ENCODE assay signal across 10 mouse cellular contexts in the genomic region with DNA sequence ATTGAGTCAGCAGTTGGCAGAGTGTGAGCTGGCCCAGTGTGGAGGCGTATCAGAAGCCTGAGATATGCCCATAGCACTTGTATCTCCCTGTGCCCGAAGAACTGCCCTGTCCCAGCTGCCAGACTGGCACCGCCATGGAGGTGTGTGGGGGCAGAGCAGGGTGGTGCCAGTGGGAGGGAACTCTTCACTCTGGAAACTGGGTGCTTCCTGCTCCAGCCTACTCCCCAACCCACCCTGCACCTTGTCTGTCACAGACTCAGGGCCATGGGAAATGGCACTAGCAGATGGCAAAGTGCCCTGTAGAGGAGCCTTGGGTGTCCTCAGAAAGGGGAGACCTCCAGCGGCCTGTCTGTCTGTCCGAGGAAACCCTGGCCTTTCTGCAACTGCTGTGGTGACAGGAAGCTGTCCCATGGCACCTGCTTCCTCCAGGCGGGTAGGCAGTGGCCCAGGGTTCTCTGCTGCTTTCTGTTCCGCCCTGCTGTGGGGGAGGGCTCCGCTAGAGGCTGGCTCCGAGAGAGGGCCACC. TPM values are rescaled to one million over a fixed set of nuclear protein-coding genes. Genes with fewer than 3 reads are reported as not detected.
DNase-seq lines count a peak whose midpoint lies in the region; ATAC-seq lines count a peak whose summit lies in the region.
"Had no signal": no experiment of that assay in that cellular context is flagged by ENCODE, and none has a peak within 500 bp of the region (broad histone marks: within the 10 kb centered on the region; RNA-seq: fewer than 3 reads in every experiment).

No protein-coding gene starts in this region.

- H3K27me3 ChIP-seq in embryonic facial prominence, embryonic 15.5 days = no peaks in the 10 kb centered on the region
- H3K27me3 ChIP-seq: hindbrain, embryonic 15.5 days; Patski had no signal

- H3K4me2 ChIP-seq in embryonic facial prominence, embryonic 15.5 days (replicated peaks) = no peak overlapping the region; the same call in 1 of the 2 replicates
- H3K4me2 ChIP-seq: hindbrain, embryonic 15.5 days had no signal

- DNase-seq in kidney, adult 9 months = peak; percentile 30
- DNase-seq in kidney, adult 8-10 months = no peak
- peak; percentile 47 for DNase-seq in kidney, postnatal 14 days
- DNase-seq in thymus, postnatal 4 days = peak; percentile 80
- DNase-seq in cerebellum, postnatal 25 days = no peak
- DNase-seq in layer of hippocampus, postnatal 14 days (ENCODE audit: low spot score in 2 of 2) = no peak

- no peaks in the 10 kb centered on the region for H3K9me3 ChIP-seq in embryonic facial prominence, embryonic 15.5 days (replicated peaks)
- H3K9me3 ChIP-seq: hindbrain, embryonic 15.5 days had no signal

- H3K4me3 ChIP-seq in embryonic facial prominence, embryonic 15.5 days (replicated peaks) = no peak overlapping the region
- H3K4me3 ChIP-seq: hindbrain, embryonic 15.5 days had no signal

- 68% methylated on average over 9 of the region's 9 CpGs for WGBS in embryonic facial prominence, embryonic 15.5 days

- peak overlapping the region; percentile 78; the same call in 1 of the 2 replicates for H3K27ac ChIP-seq in embryonic facial prominence, embryonic 15.5 days (replicated peaks)
- H3K27ac ChIP-seq: hindbrain, embryonic 15.5 days had no signal

- H3K9ac ChIP-seq in embryonic facial prominence, embryonic 15.5 days = no peak overlapping the region
- H3K9ac ChIP-seq: hindbrain, embryonic 15.5 days had no signal

- H3K4me1 ChIP-seq in embryonic facial prominence, embryonic 15.5 days = peaks cover 22% of the 10 kb centered on the region

- no peak for ATAC-seq in embryonic facial prominence, embryonic 15.5 days (ENCODE audit: insufficient number of reproducible peaks, low FRiP score, low TSS enrichment, low read depth)
- peak; percentile 79 for ATAC-seq in megakaryocyte-erythroid progenitor cell, adult 5-6 weeks (replicated peaks; ENCODE audit: low FRiP score, low TSS enrichment, poor library complexity, severe bottlenecking)
- ATAC-seq: Patski had no signal

- no peaks in the 10 kb centered on the region for H3K36me3 ChIP-seq in embryonic facial prominence, embryonic 15.5 days
- H3K36me3 ChIP-seq: hindbrain, embryonic 15.5 days had no signal

RNA-seq across cellular contexts. Expression of a gene that starts 14.9 kb away (rescaled TPM):
- polyA plus RNA-seq in embryonic facial prominence, embryonic 15.5 days (2015; fragmentation: Nextera tagmentation; extraction: Ambion mirVana) = 1.3 and 1.4 TPM in 2 replicates
- total RNA-seq in megakaryocyte-erythroid progenitor cell, adult 5-6 weeks (2014; fragmentation: Nextera tagmentation) = not detected in 2 replicates
- not detected in 2 replicates for total RNA-seq in megakaryocyte-erythroid progenitor cell, adult 5-6 weeks (2017)
- total RNA-seq in layer of hippocampus, postnatal 14 days (2021) = not detected

RNA-seq across cellular contexts. Expression of a gene that starts 39.4 kb away (rescaled TPM):
- polyA plus RNA-seq in embryonic facial prominence, embryonic 15.5 days (2015; fragmentation: Nextera tagmentation; extraction: Ambion mirVana) = 56.3 and 58.9 TPM in 2 replicates
- 69.3 and 99.2 TPM in 2 replicates for total RNA-seq in megakaryocyte-erythroid progenitor cell, adult 5-6 weeks (2014; fragmentation: Nextera tagmentation)
- total RNA-seq in megakaryocyte-erythroid progenitor cell, adult 5-6 weeks (2017) = 84.3 and 107 TPM in 2 replicates
- total RNA-seq in layer of hippocampus, postnatal 14 days (2021) = 100 to 1,000 TPM; 159 to 173 TPM

Comparison
In these comparisons a context has a peak if more than half of its experiments do, and no peak if none do; other contexts are left out.
1. DNase-seq: peak in kidney, adult 9 months (single experiment), kidney, postnatal 14 days (single experiment) and thymus, postnatal 4 days (single experiment); none in kidney, adult 8-10 months (0 of 2), cerebellum, postnatal 25 days (0 of 2) and layer of hippocampus, postnatal 14 days (0 of 2).